Mouse (Mus musculus) liver, adult 2 months (tissue): ENCODE data around the gene Slc39a11.

Source experiments
- CTCF ChIP-seq: fragments of 200-500 bp; IDR thresholded peaks from 2 replicates; pipeline ENCODE4 v1.5.1; 2011; ENCODE audit warnings: low read depth, low read length, control low read depth
- POLR2A ChIP-seq: fragments of 200-500 bp; IDR thresholded peaks from 2 replicates; pipeline ENCODE4 v1.6.1; 2011; ENCODE audit warnings: low read length, control low read depth; ENCODE audit not compliant: insufficient read depth; ENCODE audit errors: extremely low read depth

DNA sequence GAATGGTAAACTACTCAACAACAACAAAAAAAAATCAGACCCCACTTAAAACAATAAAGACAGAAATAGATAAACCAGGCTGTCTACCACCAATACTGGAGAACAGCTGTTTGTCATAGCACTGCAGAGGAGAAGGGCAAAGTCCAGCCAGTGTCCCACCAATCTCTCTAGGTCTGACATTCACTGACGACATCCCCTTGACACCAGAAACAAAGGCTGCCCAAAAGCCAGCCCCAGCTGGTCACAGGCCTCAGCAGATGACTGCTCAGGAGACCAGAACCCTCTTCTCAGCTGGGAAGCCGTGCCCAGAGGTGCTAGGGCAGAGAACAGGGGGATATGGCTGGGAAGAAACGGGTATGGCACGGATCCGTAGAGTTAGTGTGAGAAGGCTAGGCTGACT lies 174.4 kb downstream of the Slc39a11 start:
- TF ChIP-seq POLR2A: no peak
- no peak for TF ChIP-seq CTCF
